Mouse (Mus musculus): Measurements from ENCODE around the gene Nlgn1.

DNA sequence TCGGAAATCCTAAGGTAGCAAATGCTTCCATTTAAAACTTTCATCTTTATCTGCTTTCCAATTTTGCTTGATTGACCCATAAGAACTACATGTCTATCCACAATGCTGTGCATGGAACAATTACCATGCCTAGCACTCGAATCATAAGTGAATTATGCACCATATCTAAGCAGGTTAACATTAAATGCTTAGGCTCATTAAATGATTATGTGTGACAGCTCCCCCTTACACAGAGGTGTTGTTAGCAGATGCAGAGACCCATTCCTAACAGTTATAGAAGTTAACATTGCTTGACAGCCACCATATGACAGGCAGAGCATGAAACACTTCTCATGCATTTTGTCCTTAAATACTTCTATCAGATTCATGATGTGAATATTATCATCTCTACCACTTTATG is 89.0 kb downstream of the Nlgn1 start:
- TF ChIP-seq CTCF (IDR thresholded peaks at IDR 0.05; ENCODE audit: low read depth, low read length) (no peak), POLR2A (IDR thresholded peaks at IDR 0.05; ENCODE audit: insufficient read depth, low read length) (no peak), EP300 (IDR thresholded peaks at IDR 0.05; ENCODE audit: insufficient read depth, low read depth, low read length) (no peak)

Data from ES-Bruce4 (cell line).